Mouse (Mus musculus) stomach, postnatal 0 days (tissue): ENCODE results near the gene Tgfb3. TPM values are rescaled to one million over a fixed set of nuclear protein-coding genes. Genes with fewer than 3 reads are reported as not detected.

Experiments used
- ATAC-seq: fragments of 200-750 bp; cut with Nextera tagmentation; 2 replicates; pipeline ENCODE4 v1.8.0; 2017; ENCODE audit not compliant: low FRiP score, low TSS enrichment
- DNase-seq: peaks from one replicate; pipeline ENCODE4 v3.0.0-alpha.2; 2016; ENCODE audit warnings: low spot score
- H3K27ac ChIP-seq: fragments of 300-500 bp; sonication (generic); replicated peaks from 2 replicates; pipeline ENCODE4 v1.5.1; 2014; ENCODE audit warnings: mild to moderate bottlenecking, control low read depth
- H3K27me3 ChIP-seq: fragments of 300-500 bp; sonication (generic); 2 replicates; pipeline ENCODE4 v1.6.1; 2014; ENCODE audit warnings: low read length; ENCODE audit not compliant: control insufficient read depth, insufficient read depth
- H3K36me3 ChIP-seq: fragments of 300-500 bp; sonication (generic); 2 replicates; pipeline ENCODE4 v1.6.1; 2014; ENCODE audit warnings: low read length, mixed read lengths; ENCODE audit not compliant: control insufficient read depth, insufficient read depth
- H3K4me1 ChIP-seq: fragments of 300-500 bp; sonication (generic); replicated peaks from 2 replicates; pipeline ENCODE4 v1.6.1; 2014; ENCODE audit warnings: antibody characterized with exemption; ENCODE audit not compliant: control insufficient read depth, insufficient read depth
- H3K4me2 ChIP-seq: fragments of 300-500 bp; sonication (generic); replicated peaks from 2 replicates; pipeline ENCODE4 v1.6.1; 2014; ENCODE audit warnings: low read depth, mild to moderate bottlenecking, control low read depth, moderate library complexity
- H3K4me3 ChIP-seq: fragments of 300-500 bp; sonication (generic); 2 replicates; pipeline ENCODE4 v1.5.1; 2014; ENCODE audit warnings: low read depth, low read length, control low read depth
- H3K9ac ChIP-seq: fragments of 300-500 bp; sonication (generic); 2 replicates; pipeline ENCODE4 v1.6.1; 2014; ENCODE audit warnings: mild to moderate bottlenecking, low read length, control low read depth, mixed read lengths
- H3K9me3 ChIP-seq: fragments of 300-500 bp; sonication (generic); 2 replicates; pipeline ENCODE4 v1.6.1; 2016; ENCODE audit warnings: low read length; ENCODE audit not compliant: control insufficient read depth
- CTCF ChIP-seq: IDR thresholded peaks from 2 replicates; pipeline ENCODE4 v1.5.1; 2016; ENCODE audit warnings: antibody characterized with exemption, low read depth, mild to moderate bottlenecking, moderate library complexity
- EP300 ChIP-seq: optimal IDR thresholded peaks from 2 replicates; pipeline ENCODE3; 2016; ENCODE audit warnings: antibody characterized with exemption
- WGBS: fragments of 180-500 bp; shearing (Covaris S2); extraction: QIAGEN DNeasy Blood & Tissue Kit; methylation state at CpG from one replicate; pipeline ENCODE4 v1.1.7; 2014; 5-methylcytosine and 5-hydroxymethylcytosine counted together
- polyA plus RNA-seq: library from polyadenylated mRNA; unstranded; fragments of >200 nt; fragmentation: Nextera tagmentation; extraction: Ambion mirVana; gene quantifications from 2 replicates; pipeline ENCODE4 v1.2.1, GENCODE M21; 2015

Tgfb3 gene
- polyA plus RNA-seq, 1 experiment from 2014 or later: 9.4 TPM

GRCm38 (mm10) chr12:86051477-86051876 is 27.4 kb downstream of the Tgfb3 start:
- Histone ChIP-seq H3K9me3 (no peaks in the 10 kb centered on the region), H3K27me3 (no peaks in the 10 kb centered on the region), H3K4me2 (no peak overlapping the region), H3K4me3 (no peak overlapping the region), H3K27ac (no peak overlapping the region), H3K9ac (no peak overlapping the region), H3K36me3 (no peaks in the 10 kb centered on the region), H3K4me1 (no peaks in the 10 kb centered on the region)
- 79% methylated on average over 5 of the region's 5 CpGs for WGBS
- TF ChIP-seq EP300: no peak
- no peak for TF ChIP-seq CTCF
- no peak for DNase-seq
- ATAC-seq: no peak

- Histone ChIP-seq H3K36me3 (no peaks in the 10 kb centered on the region), H3K9me3 (no peaks in the 10 kb centered on the region), H3K4me3 (no peak overlapping the region), H3K4me1 (no peaks in the 10 kb centered on the region), H3K27ac (no peak overlapping the region), H3K9ac (no peak overlapping the region), H3K4me2 (no peak overlapping the region), H3K27me3 (no peaks in the 10 kb centered on the region)
- TF ChIP-seq CTCF (no peak), EP300 (no peak)
- 85% methylated on average over 6 of the region's 6 CpGs for WGBS
- no peak for DNase-seq
- no peak for ATAC-seq
These were observed 29.0 kb downstream of the Tgfb3 start for GRCm38 (mm10) chr12:86049813-86050212.

- no peaks in the 10 kb centered on the region for H3K9me3 ChIP-seq
- ATAC-seq (no peak), DNase-seq (no peak)
- H3K4me2 ChIP-seq: no peak overlapping the region
- H3K36me3 ChIP-seq: no peaks in the 10 kb centered on the region
- no peak overlapping the region for H3K4me3 ChIP-seq
- H3K27ac ChIP-seq: no peak overlapping the region
- TF ChIP-seq EP300 (no peak), CTCF (no peak)
- WGBS: 65% methylated on average over 8 of the region's 8 CpGs
- no peak overlapping the region for H3K9ac ChIP-seq
- H3K4me1 ChIP-seq: no peaks in the 10 kb centered on the region
- H3K27me3 ChIP-seq: no peaks in the 10 kb centered on the region
These were observed 31.5 kb downstream of the Tgfb3 start for GRCm38 (mm10) chr12:86047376-86047775.

GRCm38 (mm10) chr12:86046776-86047175 is 32.1 kb downstream of the Tgfb3 start:
- Histone ChIP-seq H3K9ac (no peak overlapping the region), H3K27me3 (no peaks in the 10 kb centered on the region), H3K4me2 (no peak overlapping the region), H3K27ac (no peak overlapping the region), H3K36me3 (no peaks in the 10 kb centered on the region), H3K9me3 (no peaks in the 10 kb centered on the region), H3K4me3 (no peak overlapping the region), H3K4me1 (no peaks in the 10 kb centered on the region)
- TF ChIP-seq EP300: no peak
- TF ChIP-seq CTCF: no peak
- 94% methylated on average over 2 of the region's 2 CpGs for WGBS
- no peak for ATAC-seq
- no peak for DNase-seq

GRCm38 (mm10) chr12:86046141-86046540 is 32.7 kb downstream of the Tgfb3 start:
- no peak overlapping the region for H3K9ac ChIP-seq
- no peaks in the 10 kb centered on the region for H3K27me3 ChIP-seq
- no peaks in the 10 kb centered on the region for H3K36me3 ChIP-seq
- H3K4me3 ChIP-seq: no peak overlapping the region
- WGBS: 83% methylated on average over 5 of the region's 5 CpGs
- ATAC-seq (no peak), DNase-seq (no peak)
- H3K4me2 ChIP-seq: no peak overlapping the region
- TF ChIP-seq EP300: no peak
- no peak for TF ChIP-seq CTCF
- no peak overlapping the region for H3K27ac ChIP-seq
- H3K4me1 ChIP-seq: no peaks in the 10 kb centered on the region
- no peaks in the 10 kb centered on the region for H3K9me3 ChIP-seq

- no peaks in the 10 kb centered on the region for H3K27me3 ChIP-seq
- ATAC-seq (no peak), DNase-seq (no peak)
- H3K36me3 ChIP-seq: no peaks in the 10 kb centered on the region
- TF ChIP-seq CTCF (no peak), EP300 (no peak)
- no peaks in the 10 kb centered on the region for H3K4me1 ChIP-seq
- no peak overlapping the region for H3K9ac ChIP-seq
- no peak overlapping the region for H3K27ac ChIP-seq
- no peak overlapping the region for H3K4me3 ChIP-seq
- no peaks in the 10 kb centered on the region for H3K9me3 ChIP-seq
- WGBS: 79% methylated on average over 6 of the region's 6 CpGs
- no peak overlapping the region for H3K4me2 ChIP-seq
These were observed 39.1 kb downstream of the Tgfb3 start for GRCm38 (mm10) chr12:86039751-86040150.
